Mouse (Mus musculus) cerebellum, adult 2 months (tissue): Measurements from ENCODE around the gene Ogdh. TPM values are rescaled to one million over a fixed set of nuclear protein-coding genes. Genes with fewer than 3 reads are reported as not detected.

ENCODE experiments used
- DNase-seq, 2 experiments: peaks; one replicate each; pipeline ENCODE4 v3.0.0; 2021
- H3K27ac ChIP-seq: fragments of 200-500 bp; 2 replicates; pipeline ENCODE4 v1.5.1; 2012; ENCODE audit warnings: low read length, control low read depth, inconsistent platforms; ENCODE audit not compliant: insufficient read depth
- H3K27me3 ChIP-seq: fragments of 200-500 bp; 2 replicates; pipeline ENCODE4 v1.6.1; 2012; ENCODE audit warnings: inconsistent platforms, mild to moderate bottlenecking, low read length, moderate library complexity; ENCODE audit not compliant: control insufficient read depth, insufficient read depth
- H3K4me1 ChIP-seq: fragments of 200-500 bp; 2 replicates; pipeline ENCODE4 v1.6.1; 2011; ENCODE audit warnings: low read length; ENCODE audit not compliant: control insufficient read depth, insufficient read depth
- H3K4me3 ChIP-seq: fragments of 200-500 bp; replicated peaks from 2 replicates; pipeline ENCODE3; 2011; ENCODE audit warnings: mild to moderate bottlenecking, low read depth, low read length, control low read depth; ENCODE audit not compliant: insufficient read depth
- CTCF ChIP-seq: fragments of 200-500 bp; IDR thresholded peaks from 2 replicates; pipeline ENCODE4 v1.5.1; 2011; ENCODE audit warnings: low read depth, mild to moderate bottlenecking, control low read depth, low read length, moderate library complexity, borderline replicate concordance; ENCODE audit not compliant: insufficient read depth
- POLR2A ChIP-seq: fragments of 200-500 bp; IDR thresholded peaks from 2 replicates; pipeline ENCODE4 v1.6.1; 2011; ENCODE audit warnings: low read length, control low read depth, borderline replicate concordance; ENCODE audit not compliant: insufficient read depth
- WGBS: fragments of 180-500 bp; shearing (Covaris S2); methylation state at CpG from one replicate; pipeline ENCODE4 v1.1.7; 2018; 5-methylcytosine and 5-hydroxymethylcytosine counted together
- polyA plus RNA-seq: library from polyadenylated mRNA; depleted of rRNA; stranded (reverse); fragments of >200 nt; gene quantifications from 2 replicates; pipeline ENCODE4 v1.2.3, GENCODE M21; 2012

Gene Ogdh
- polyA plus RNA-seq, 1 experiment, result 235 TPM

GRCm38 (mm10) chr11:6372784-6373183 lies 81.4 kb downstream of the Ogdh start:
- no peak for TF ChIP-seq CTCF
- TF ChIP-seq POLR2A, result no peak
- whole genome bisulfite sequencing, result 74% methylated on average over 9 of the region's 9 CpGs
- no peaks in the 10 kb centered on the region for H3K27me3 ChIP-seq
- H3K4me1 ChIP-seq, result no peaks in the 10 kb centered on the region
- H3K4me3 ChIP-seq, result no peak overlapping the region
- no peak for DNase-seq
- no peak overlapping the region for H3K27ac ChIP-seq

GRCm38 (mm10) chr11:6380916-6381315 lies 89.5 kb downstream of the Ogdh start:
- no peaks in the 10 kb centered on the region for H3K27me3 ChIP-seq
- DNase-seq, result no peak
- WGBS, result 86% methylated on average over 6 of the region's 6 CpGs
- no peak for TF ChIP-seq CTCF
- TF ChIP-seq POLR2A, result no peak
- no peak overlapping the region for H3K4me3 ChIP-seq
- H3K27ac ChIP-seq, result no peak overlapping the region
- H3K4me1 ChIP-seq, result no peaks in the 10 kb centered on the region

- Histone ChIP-seq H3K4me1 (peaks cover 10% of the 10 kb centered on the region), H3K4me3 (no peak overlapping the region), H3K27me3 (no peaks in the 10 kb centered on the region), H3K27ac (peak overlapping the region; percentile 84)
- DNase-seq, result peak; percentile 10 to 29
- WGBS, result 93% methylated on average over 6 of the region's 6 CpGs
- TF ChIP-seq POLR2A, result no peak
These were observed 96.8 kb downstream of the Ogdh start for GRCm38 (mm10) chr11:6388126-6388725.

GRCm38 (mm10) chr11:6388726-6389413 lies 97.4 kb downstream of the Ogdh start, which contains the start of gene Zmiz2:
Gene Zmiz2, plus strand, starts transcription at chr11:6389074.
- Histone ChIP-seq H3K27me3 (no peaks in the 10 kb centered on the region), H3K27ac (peak within 1 kb of the TSS; percentile 84), H3K4me3 (peak within 1 kb of the TSS; percentile 98), H3K4me1 (peaks cover 14% of the 10 kb centered on the region)
- peak; percentile 96 for DNase-seq
- 4% methylated on average over 55 of the region's 60 CpGs for WGBS
- TF ChIP-seq POLR2A, result peak; percentile 77; the same call in 1 of the 2 replicates
- no peak for TF ChIP-seq CTCF

GRCm38 (mm10) chr11:6389483-6389921 lies 98.1 kb downstream of the Ogdh start:
- Histone ChIP-seq H3K4me1 (peaks cover 20% of the 10 kb centered on the region), H3K27me3 (no peaks in the 10 kb centered on the region), H3K4me3 (peak overlapping the region; percentile 98), H3K27ac (peak overlapping the region; percentile 81)
- DNase-seq, result peak in 1 of 2 experiments; percentile 65
- 1% methylated on average over 42 of the region's 43 CpGs for WGBS
- TF ChIP-seq POLR2A (no peak), CTCF (no peak)

- Histone ChIP-seq H3K4me3 (peak overlapping the region; percentile 98), H3K27me3 (no peaks in the 10 kb centered on the region), H3K27ac (no peak overlapping the region), H3K4me1 (peaks cover 28% of the 10 kb centered on the region)
- TF ChIP-seq CTCF, result no peak
- no peak for TF ChIP-seq POLR2A
- WGBS, result 57% methylated on average over 8 of the region's 8 CpGs
- peak; percentile 16 to 25 for DNase-seq
These were observed 99.1 kb downstream of the Ogdh start for GRCm38 (mm10) chr11:6390376-6391053.

- H3K27me3 ChIP-seq, result no peaks in the 10 kb centered on the region
- TF ChIP-seq CTCF (no peak), POLR2A (no peak)
- no peak overlapping the region for H3K27ac ChIP-seq
- peaks cover 28% of the 10 kb centered on the region for H3K4me1 ChIP-seq
- DNase-seq, result no peak
- WGBS, result 88% methylated on average over 8 of the region's 8 CpGs
- H3K4me3 ChIP-seq, result no peak overlapping the region
These were observed 100.3 kb downstream of the Ogdh start for GRCm38 (mm10) chr11:6391516-6392276.
